6 mouse cellular contexts compared by ENCODE assay signal in the genomic region with DNA sequence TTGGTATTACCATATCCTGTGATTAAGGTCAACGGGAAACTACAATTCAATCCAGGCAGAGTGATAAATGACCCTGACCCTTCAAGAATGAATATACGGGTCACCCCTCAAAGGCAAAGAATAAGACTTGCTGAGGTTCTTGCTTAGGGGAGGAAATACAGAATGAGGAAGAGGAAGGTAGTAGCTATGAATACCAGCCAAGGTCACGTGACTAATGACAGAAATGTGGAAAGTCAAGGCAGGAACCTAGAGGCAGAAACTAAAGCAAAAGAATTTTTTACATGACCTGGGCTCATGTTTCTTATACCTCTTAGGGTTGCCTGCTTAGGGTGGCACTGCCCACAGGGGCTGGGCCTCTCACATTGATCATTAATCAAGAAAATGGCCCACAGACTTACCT.
"Had no signal": no experiment of that assay in that cellular context is flagged by ENCODE, and none has a peak within 500 bp of the region (broad histone marks: within the 10 kb centered on the region; RNA-seq: fewer than 3 reads in every experiment).

No protein-coding gene starts in this region.

- H3K27ac ChIP-seq: layer of hippocampus, adult 2 months; limb, embryonic 13.5 days; liver, embryonic 13.5 days; midbrain, embryonic 12.5 days; neural tube, embryonic 13.5 days had no signal

- ATAC-seq: midbrain, embryonic 16.5 days had no signal

- H3K36me3 ChIP-seq: limb, embryonic 13.5 days; liver, embryonic 13.5 days; midbrain, embryonic 12.5 days; neural tube, embryonic 13.5 days had no signal

- H3K4me2 ChIP-seq: limb, embryonic 13.5 days; liver, embryonic 13.5 days; midbrain, embryonic 12.5 days; neural tube, embryonic 13.5 days had no signal

- H3K4me3 ChIP-seq: layer of hippocampus, adult 2 months; limb, embryonic 13.5 days; liver, embryonic 13.5 days; midbrain, embryonic 12.5 days; neural tube, embryonic 13.5 days had no signal

- H3K9ac ChIP-seq: limb, embryonic 13.5 days; liver, embryonic 13.5 days; midbrain, embryonic 12.5 days; neural tube, embryonic 13.5 days had no signal

- H3K27me3 ChIP-seq: limb, embryonic 13.5 days; midbrain, embryonic 12.5 days; neural tube, embryonic 13.5 days had no signal

- H3K9me3 ChIP-seq: limb, embryonic 13.5 days; liver, embryonic 13.5 days; midbrain, embryonic 12.5 days; neural tube, embryonic 13.5 days had no signal
